In the genomic region with DNA sequence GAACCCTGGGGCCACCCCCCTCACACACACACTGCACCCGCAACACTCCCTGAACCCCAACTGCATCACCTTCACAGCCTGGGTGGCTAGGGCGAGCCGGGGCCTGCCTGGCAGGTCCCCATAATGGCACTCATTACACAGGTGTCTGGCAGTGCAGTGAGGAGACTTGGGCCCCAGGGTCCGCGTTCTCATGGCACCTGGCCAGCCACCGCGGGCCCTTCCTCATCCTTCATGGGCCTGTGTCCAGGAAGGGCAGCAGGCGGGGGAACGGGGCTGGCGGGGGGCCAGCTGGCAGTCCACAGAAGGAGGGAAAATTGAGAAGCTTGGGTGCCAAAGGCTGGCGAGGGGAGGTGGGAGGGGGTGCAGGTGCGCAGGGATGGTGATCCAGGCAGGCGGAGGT, we compare ENCODE assay signal across 8 mouse cellular contexts.
A peak's percentile ranks its signal among the peaks of the same experiment; 100 is the strongest.
DNase-seq lines count a peak whose midpoint lies in the region; ATAC-seq lines count a peak whose summit lies in the region.
"Had no signal": no experiment of that assay in that cellular context is flagged by ENCODE, and none has a peak within 500 bp of the region (broad histone marks: within the 10 kb centered on the region; RNA-seq: fewer than 3 reads in every experiment).

No protein-coding gene starts in this region.

- no peaks in the 10 kb centered on the region for H3K9me3 ChIP-seq in intestine, embryonic 16.5 days (ENCODE audit: control insufficient read depth, low read length)
- H3K9me3 ChIP-seq in intestine, embryonic 15.5 days, result no peaks in the 10 kb centered on the region
- H3K9me3 ChIP-seq: liver, embryonic 15.5 days had no signal

- DNase-seq in right cerebral cortex, postnatal 4 days, result peak; percentile 60
- DNase-seq in right cerebral cortex, adult 18-20 months, result no peak
- DNase-seq in kidney, adult 8-10 months, result peak; percentile 86 to 87
- DNase-seq in testis, postnatal 14 days (ENCODE audit: low spot score), result peak; percentile 48
- DNase-seq in layer of hippocampus, adult 8-10 months (ENCODE audit: low spot score in 2 of 2), result no peak

- no peak overlapping the region for H3K4me3 ChIP-seq in intestine, embryonic 16.5 days (ENCODE audit: low read length)
- H3K4me3 ChIP-seq in intestine, embryonic 15.5 days (replicated peaks), result no peak overlapping the region
- H3K4me3 ChIP-seq: liver, embryonic 15.5 days had no signal

- H3K27ac ChIP-seq in intestine, embryonic 16.5 days (ENCODE audit: low read length), result no peak overlapping the region
- H3K27ac ChIP-seq in intestine, embryonic 15.5 days, result no peak overlapping the region
- H3K27ac ChIP-seq: liver, embryonic 15.5 days had no signal

- no peaks in the 10 kb centered on the region; the same call in 1 of the 2 replicates for H3K36me3 ChIP-seq in intestine, embryonic 16.5 days (ENCODE audit: control insufficient read depth, insufficient read depth, low read length)
- H3K36me3 ChIP-seq in intestine, embryonic 15.5 days, result no peaks in the 10 kb centered on the region
- H3K36me3 ChIP-seq: liver, embryonic 15.5 days had no signal

- H3K9ac ChIP-seq in intestine, embryonic 16.5 days (ENCODE audit: low read depth, low read length), result 0 out of 2 replicates have a peak overlapping the region, but pooled peaks have one; percentile 47
- H3K9ac ChIP-seq in intestine, embryonic 15.5 days, result no peak overlapping the region
- H3K9ac ChIP-seq: liver, embryonic 15.5 days had no signal

- peak; percentile 38 for ATAC-seq in intestine, embryonic 16.5 days
- ATAC-seq in intestine, embryonic 15.5 days, result no peak

- H3K4me2 ChIP-seq in intestine, embryonic 16.5 days (ENCODE audit: low read depth, low read length), result no peak overlapping the region
- H3K4me2 ChIP-seq in intestine, embryonic 15.5 days (replicated peaks), result no peak overlapping the region
- H3K4me2 ChIP-seq: liver, embryonic 15.5 days had no signal

- H3K27me3 ChIP-seq in intestine, embryonic 16.5 days (replicated peaks; ENCODE audit: control insufficient read depth, insufficient read depth, low read length), result no peaks in the 10 kb centered on the region
- no peaks in the 10 kb centered on the region for H3K27me3 ChIP-seq in intestine, embryonic 15.5 days (replicated peaks)
- H3K27me3 ChIP-seq: liver, embryonic 15.5 days had no signal

- 53% methylated on average over 13 of the region's 13 CpGs for WGBS in intestine, embryonic 16.5 days
- 58% methylated on average over 13 of the region's 13 CpGs for WGBS in intestine, embryonic 15.5 days

- H3K4me1 ChIP-seq in intestine, embryonic 16.5 days (ENCODE audit: control insufficient read depth, insufficient read depth, low read length), result peaks cover 26% of the 10 kb centered on the region
- peaks cover 25% of the 10 kb centered on the region for H3K4me1 ChIP-seq in intestine, embryonic 15.5 days (replicated peaks)

Comparison
In these comparisons a context has a peak if more than half of its experiments do, and no peak if none do; other contexts are left out.
1. DNase-seq: peak in right cerebral cortex, postnatal 4 days (single experiment), kidney, adult 8-10 months (2 of 2) and testis, postnatal 14 days (single experiment); none in right cerebral cortex, adult 18-20 months (single experiment) and layer of hippocampus, adult 8-10 months (0 of 2).